Mouse (Mus musculus): ENCODE data around the gene Exoc2. TPM values are rescaled to one million over a fixed set of nuclear protein-coding genes. Genes with fewer than 3 reads are reported as not detected.

Exoc2 gene
- polyA plus RNA-seq, 1 experiment from 2014 or later, result 58.6 TPM

DNA sequence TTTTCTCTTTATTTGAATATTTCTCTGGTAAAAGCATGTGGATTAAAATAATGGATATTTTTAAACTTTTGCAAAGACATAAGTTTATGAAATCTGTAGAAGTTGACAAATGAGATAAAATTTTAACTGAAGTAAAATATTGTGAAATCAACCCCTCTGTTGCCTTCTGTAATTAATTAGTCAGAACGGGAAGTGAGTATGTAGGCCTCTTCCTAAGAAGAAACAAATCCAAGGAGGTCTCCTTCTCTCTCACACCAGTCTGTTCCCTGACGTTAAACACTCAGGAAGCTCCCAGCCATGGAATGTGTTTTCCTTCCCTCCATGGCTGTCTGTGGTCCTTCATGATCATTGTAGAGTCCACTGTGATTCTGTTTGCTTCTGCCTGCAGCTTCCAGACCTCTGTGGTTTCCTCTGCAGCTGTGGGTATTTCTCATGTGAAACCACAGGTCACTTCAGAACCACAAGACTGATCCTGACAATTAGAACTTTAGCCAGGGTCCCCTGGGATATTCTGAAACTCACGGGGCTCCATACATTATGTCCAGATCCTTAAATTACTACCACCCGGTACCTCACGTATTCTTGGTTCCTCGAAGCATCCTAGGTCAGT lies 20.5 kb upstream of the Exoc2 start:
- ATAC-seq, result no peak
- Histone ChIP-seq H3K4me1 (ENCODE audit: control insufficient read depth, insufficient read depth, low read length) (no peaks in the 10 kb centered on the region), H3K9me3 (replicated peaks; ENCODE audit: control insufficient read depth, low read length, poor library complexity, severe bottlenecking) (no peaks in the 10 kb centered on the region), H3K4me3 (ENCODE audit: low read depth, low read length) (no peak overlapping the region), H3K27me3 (ENCODE audit: control insufficient read depth, insufficient read depth, low read depth, low read length) (no peaks in the 10 kb centered on the region), H3K9ac (ENCODE audit: low read depth, low read length) (no peak overlapping the region), H3K27ac (ENCODE audit: low read length) (no peak overlapping the region), H3K4me2 (ENCODE audit: low read length) (no peak overlapping the region), H3K36me3 (ENCODE audit: control insufficient read depth, insufficient read depth, low read length) (no peaks in the 10 kb centered on the region)
- WGBS, result 83% methylated on average over 6 of the region's 6 CpGs

DNA sequence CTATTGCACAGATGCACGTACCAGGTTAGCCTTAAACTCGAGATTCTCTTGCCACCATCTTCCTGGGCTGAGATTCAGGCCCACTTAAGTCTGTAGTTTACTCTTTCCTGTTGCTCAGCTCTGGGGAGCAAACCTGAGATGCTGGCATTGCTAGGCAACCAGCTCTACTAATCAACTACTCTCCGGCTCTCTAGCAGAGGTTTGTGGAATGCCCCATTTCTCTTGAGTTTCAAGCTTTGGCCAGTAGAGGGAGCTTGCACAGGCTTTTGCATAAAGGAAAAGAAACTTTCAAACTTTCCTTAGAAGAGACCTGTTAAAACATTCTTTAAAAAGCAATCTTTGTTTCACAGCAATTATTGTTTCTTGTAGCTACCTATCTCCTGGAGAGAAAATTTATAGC lies 19.9 kb upstream of the Exoc2 start:
- Histone ChIP-seq H3K9me3 (replicated peaks; ENCODE audit: control insufficient read depth, low read length, poor library complexity, severe bottlenecking) (no peaks in the 10 kb centered on the region), H3K27ac (ENCODE audit: low read length) (no peak overlapping the region), H3K4me1 (ENCODE audit: control insufficient read depth, insufficient read depth, low read length) (no peaks in the 10 kb centered on the region), H3K4me3 (ENCODE audit: low read depth, low read length) (no peak overlapping the region), H3K36me3 (ENCODE audit: control insufficient read depth, insufficient read depth, low read length) (no peaks in the 10 kb centered on the region), H3K9ac (ENCODE audit: low read depth, low read length) (no peak overlapping the region), H3K27me3 (ENCODE audit: control insufficient read depth, insufficient read depth, low read depth, low read length) (no peaks in the 10 kb centered on the region), H3K4me2 (ENCODE audit: low read length) (no peak overlapping the region)
- WGBS, result 27% methylated on average over 3 of the region's 3 CpGs
- ATAC-seq, result peak; percentile 94

DNA sequence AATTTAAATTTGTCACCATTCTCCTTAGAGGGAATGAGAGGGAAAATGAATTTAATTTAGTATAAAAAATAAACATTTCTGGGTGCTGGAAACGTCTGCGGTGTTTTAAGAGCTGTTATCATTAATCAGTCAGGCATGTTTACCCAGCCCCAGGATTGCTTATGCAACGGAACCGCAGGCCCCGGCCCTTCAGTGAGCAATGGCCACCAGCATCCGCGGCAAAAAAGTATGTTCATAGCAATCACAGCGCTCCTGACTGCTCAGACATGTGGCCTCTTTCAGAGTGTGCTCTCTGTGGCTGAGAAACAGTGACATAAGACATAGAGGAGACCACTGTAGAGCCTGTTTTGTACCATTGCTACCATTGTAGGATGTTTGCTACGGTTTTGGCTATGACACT lies 16.3 kb upstream of the Exoc2 start:
- H3K4me3 ChIP-seq (ENCODE audit: low read depth, low read length), result no peak overlapping the region
- 88% methylated on average over 9 of the region's 9 CpGs for WGBS
- no peaks in the 10 kb centered on the region; the same call in 1 of the 2 replicates for H3K27me3 ChIP-seq (ENCODE audit: control insufficient read depth, insufficient read depth, low read depth, low read length)
- no peak overlapping the region for H3K4me2 ChIP-seq (ENCODE audit: low read length)
- no peak for ATAC-seq
- H3K9me3 ChIP-seq (replicated peaks; ENCODE audit: control insufficient read depth, low read length, poor library complexity, severe bottlenecking), result no peaks in the 10 kb centered on the region
- H3K4me1 ChIP-seq (ENCODE audit: control insufficient read depth, insufficient read depth, low read length), result peaks cover 7% of the 10 kb centered on the region
- no peak overlapping the region for H3K27ac ChIP-seq (ENCODE audit: low read length)
- H3K9ac ChIP-seq (ENCODE audit: low read depth, low read length), result no peak overlapping the region
- H3K36me3 ChIP-seq (ENCODE audit: control insufficient read depth, insufficient read depth, low read length), result no peaks in the 10 kb centered on the region

DNA sequence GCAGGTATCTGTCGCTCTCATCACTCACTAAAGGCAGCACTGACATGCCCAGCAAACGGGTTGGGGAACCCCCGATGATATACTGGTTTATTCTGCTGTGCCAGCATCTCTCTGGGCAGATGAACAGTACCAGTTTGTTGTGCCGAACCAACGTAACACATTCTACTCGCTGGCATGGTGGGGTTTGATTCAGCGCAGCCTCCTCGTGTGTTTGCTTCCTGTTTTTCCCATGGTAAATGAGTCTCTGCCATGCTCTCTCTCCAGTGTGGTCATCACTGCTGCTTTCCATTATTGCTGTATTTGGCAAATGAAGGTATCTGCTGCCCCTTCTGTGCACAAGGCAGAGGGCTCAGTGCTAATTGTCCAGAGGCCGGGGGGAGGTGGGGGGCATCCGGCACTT lies 15.8 kb upstream of the Exoc2 start:
- Histone ChIP-seq H3K9me3 (replicated peaks; ENCODE audit: control insufficient read depth, low read length, poor library complexity, severe bottlenecking) (no peaks in the 10 kb centered on the region), H3K4me3 (ENCODE audit: low read depth, low read length) (no peak overlapping the region), H3K36me3 (ENCODE audit: control insufficient read depth, insufficient read depth, low read length) (no peaks in the 10 kb centered on the region), H3K27ac (ENCODE audit: low read length) (no peak overlapping the region), H3K4me2 (ENCODE audit: low read length) (no peak overlapping the region), H3K27me3 (ENCODE audit: control insufficient read depth, insufficient read depth, low read depth, low read length) (no peaks in the 10 kb centered on the region; the same call in 1 of the 2 replicates), H3K4me1 (ENCODE audit: control insufficient read depth, insufficient read depth, low read length) (peaks cover 9% of the 10 kb centered on the region), H3K9ac (ENCODE audit: low read depth, low read length) (no peak overlapping the region)
- 90% methylated on average over 10 of the region's 10 CpGs for WGBS
- no peak for ATAC-seq

DNA sequence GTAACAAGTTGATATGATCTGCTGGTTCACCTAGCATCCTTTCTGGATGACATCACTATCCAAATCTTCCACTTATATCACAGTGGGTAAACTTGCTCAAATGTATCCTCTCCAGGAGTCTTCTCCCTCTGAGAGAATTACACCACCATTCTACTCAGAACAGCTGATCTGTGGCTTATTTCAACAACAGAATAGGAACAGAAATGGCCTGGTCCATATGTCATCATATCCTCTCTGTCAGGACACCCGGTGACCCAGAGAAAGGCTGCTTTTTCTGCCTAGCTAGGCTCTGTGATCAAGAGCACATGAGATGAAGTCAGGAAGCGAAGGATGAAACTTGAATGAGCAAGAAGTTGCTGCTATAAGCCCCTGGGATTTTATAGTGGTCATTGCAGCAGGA lies 13.8 kb upstream of the Exoc2 start:
- Histone ChIP-seq H3K9ac (ENCODE audit: low read depth, low read length) (no peak overlapping the region), H3K36me3 (ENCODE audit: control insufficient read depth, insufficient read depth, low read length) (no peaks in the 10 kb centered on the region), H3K27me3 (ENCODE audit: control insufficient read depth, insufficient read depth, low read depth, low read length) (no peaks in the 10 kb centered on the region; the same call in 1 of the 2 replicates), H3K4me3 (ENCODE audit: low read depth, low read length) (no peak overlapping the region), H3K4me2 (ENCODE audit: low read length) (no peak overlapping the region), H3K9me3 (replicated peaks; ENCODE audit: control insufficient read depth, low read length, poor library complexity, severe bottlenecking) (no peaks in the 10 kb centered on the region), H3K4me1 (ENCODE audit: control insufficient read depth, insufficient read depth, low read length) (peaks cover 9% of the 10 kb centered on the region), H3K27ac (ENCODE audit: low read length) (no peak overlapping the region)
- 97% methylated on average over 2 of the region's 2 CpGs for WGBS
- ATAC-seq, result no peak

DNA sequence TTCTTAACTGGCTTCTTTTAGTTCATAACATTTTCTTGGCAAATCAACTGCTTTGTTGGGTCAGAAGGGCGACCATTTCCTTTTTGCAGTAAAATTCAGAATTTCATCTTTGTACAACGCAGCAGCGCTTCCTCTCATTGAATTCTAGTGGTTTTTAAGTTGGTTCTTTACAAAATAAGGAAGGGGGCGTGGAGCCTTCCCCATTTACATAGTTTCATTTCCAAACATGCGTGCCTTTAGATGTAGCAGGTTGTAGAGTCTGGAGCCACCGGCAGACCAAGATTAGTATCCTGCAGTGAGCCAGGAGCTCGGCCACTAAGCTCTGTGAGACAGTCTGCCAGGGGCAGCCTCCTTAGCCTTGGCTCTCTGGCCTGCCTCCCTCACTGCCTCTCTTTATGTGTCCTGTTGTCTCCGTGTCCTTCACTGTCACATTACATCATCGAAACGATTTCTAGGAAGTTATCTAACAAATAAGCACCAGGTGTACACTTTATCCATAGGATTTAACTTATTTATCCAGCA lies 13.1 kb upstream of the Exoc2 start:
- 68% methylated on average over 10 of the region's 10 CpGs for WGBS
- Histone ChIP-seq H3K27ac (ENCODE audit: low read length) (no peak overlapping the region), H3K4me2 (ENCODE audit: low read length) (no peak overlapping the region), H3K4me1 (ENCODE audit: control insufficient read depth, insufficient read depth, low read length) (peaks cover 9% of the 10 kb centered on the region), H3K4me3 (ENCODE audit: low read depth, low read length) (no peak overlapping the region), H3K27me3 (ENCODE audit: control insufficient read depth, insufficient read depth, low read depth, low read length) (no peaks in the 10 kb centered on the region; the same call in 1 of the 2 replicates), H3K9me3 (replicated peaks; ENCODE audit: control insufficient read depth, low read length, poor library complexity, severe bottlenecking) (no peaks in the 10 kb centered on the region), H3K36me3 (ENCODE audit: control insufficient read depth, insufficient read depth, low read length) (no peaks in the 10 kb centered on the region), H3K9ac (ENCODE audit: low read depth, low read length) (no peak overlapping the region)
- no peak for ATAC-seq

DNA sequence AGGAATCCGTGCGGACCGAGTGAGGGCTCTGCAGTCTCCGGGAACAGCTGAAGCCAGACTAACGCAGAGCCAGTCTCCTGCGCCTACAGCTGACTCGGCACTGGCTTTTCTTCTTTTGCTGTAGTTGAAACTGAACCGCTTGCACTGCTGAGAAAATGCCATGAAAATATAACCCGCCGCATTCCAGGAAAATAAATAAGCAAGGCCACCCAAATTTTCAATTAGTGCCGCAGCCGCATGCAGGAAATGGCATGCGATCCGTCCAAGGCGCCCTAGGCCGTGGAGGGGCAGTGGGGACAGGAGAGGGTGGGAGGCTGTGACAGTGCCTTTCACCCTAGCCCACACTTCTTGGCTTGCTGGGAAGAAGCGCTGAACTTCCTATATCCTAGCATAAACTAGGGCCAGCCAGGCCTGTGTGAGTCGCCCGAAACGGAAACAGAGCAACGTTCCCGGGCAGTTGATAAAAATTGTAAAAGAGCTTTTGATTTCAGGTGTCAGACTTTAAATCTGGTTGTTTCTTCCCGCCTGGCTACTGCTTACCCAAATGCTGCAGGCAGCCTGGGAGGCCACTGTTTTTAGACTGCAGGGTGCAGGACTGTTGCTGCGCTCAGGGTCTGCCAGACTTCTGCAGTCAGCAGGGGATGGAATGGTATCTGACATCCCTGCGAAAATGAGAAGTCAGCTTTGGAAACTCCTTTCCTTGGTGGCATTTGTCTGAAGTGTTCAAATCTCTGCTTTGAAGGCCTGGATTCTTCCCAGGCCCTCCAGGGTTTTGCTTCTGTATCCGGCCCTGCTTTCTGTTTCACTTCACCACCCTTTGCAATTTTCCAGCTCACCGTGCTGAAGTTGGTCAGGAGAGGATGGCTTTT lies 11.9 kb upstream of the Exoc2 start:
- Histone ChIP-seq H3K9me3 (replicated peaks; ENCODE audit: control insufficient read depth, low read length, poor library complexity, severe bottlenecking) (no peaks in the 10 kb centered on the region), H3K4me1 (ENCODE audit: control insufficient read depth, insufficient read depth, low read length) (peaks cover 9% of the 10 kb centered on the region), H3K9ac (ENCODE audit: low read depth, low read length) (peak overlapping the region; percentile 59; the same call in 1 of the 2 replicates), H3K36me3 (ENCODE audit: control insufficient read depth, insufficient read depth, low read length) (no peaks in the 10 kb centered on the region), H3K27me3 (ENCODE audit: control insufficient read depth, insufficient read depth, low read depth, low read length) (no peaks in the 10 kb centered on the region; the same call in 1 of the 2 replicates), H3K4me2 (ENCODE audit: low read length) (peak overlapping the region; percentile 64), H3K27ac (ENCODE audit: low read length) (peak overlapping the region; percentile 52), H3K4me3 (ENCODE audit: low read depth, low read length) (peak overlapping the region; percentile 36)
- peak; percentile 91 for ATAC-seq
- WGBS, result 17% methylated on average over 27 of the region's 27 CpGs

DNA sequence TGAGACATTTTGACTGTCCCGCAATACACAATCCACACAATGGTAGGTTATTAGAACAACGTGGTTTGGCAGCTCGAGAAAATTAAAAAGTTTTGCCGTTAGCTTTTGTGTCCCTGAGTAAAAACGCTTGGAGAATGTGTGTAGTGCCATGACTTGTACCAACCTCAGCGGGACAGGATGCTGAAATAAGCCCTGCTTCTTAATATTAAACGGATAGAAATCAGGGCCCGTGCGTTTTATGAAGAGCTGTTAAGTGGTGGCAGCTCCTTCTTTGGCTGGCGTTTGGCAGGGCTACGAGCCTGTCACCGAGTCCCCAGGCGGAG lies 11.3 kb upstream of the Exoc2 start:
- 15% methylated on average over 13 of the region's 13 CpGs for WGBS
- H3K9ac ChIP-seq (ENCODE audit: low read depth, low read length), result peak overlapping the region; percentile 59; the same call in 1 of the 2 replicates
- ATAC-seq, result no peak; the same call in 1 of the 2 replicates
- H3K36me3 ChIP-seq (ENCODE audit: control insufficient read depth, insufficient read depth, low read length), result no peaks in the 10 kb centered on the region
- peak overlapping the region; percentile 52; the same call in 1 of the 2 replicates for H3K27ac ChIP-seq (ENCODE audit: low read length)
- H3K4me1 ChIP-seq (ENCODE audit: control insufficient read depth, insufficient read depth, low read length), result peaks cover 9% of the 10 kb centered on the region
- H3K9me3 ChIP-seq (replicated peaks; ENCODE audit: control insufficient read depth, low read length, poor library complexity, severe bottlenecking), result no peaks in the 10 kb centered on the region
- no peaks in the 10 kb centered on the region; the same call in 1 of the 2 replicates for H3K27me3 ChIP-seq (ENCODE audit: control insufficient read depth, insufficient read depth, low read depth, low read length)
- peak overlapping the region; percentile 64 for H3K4me2 ChIP-seq (ENCODE audit: low read length)
- H3K4me3 ChIP-seq (ENCODE audit: low read depth, low read length), result peak overlapping the region; percentile 36

DNA sequence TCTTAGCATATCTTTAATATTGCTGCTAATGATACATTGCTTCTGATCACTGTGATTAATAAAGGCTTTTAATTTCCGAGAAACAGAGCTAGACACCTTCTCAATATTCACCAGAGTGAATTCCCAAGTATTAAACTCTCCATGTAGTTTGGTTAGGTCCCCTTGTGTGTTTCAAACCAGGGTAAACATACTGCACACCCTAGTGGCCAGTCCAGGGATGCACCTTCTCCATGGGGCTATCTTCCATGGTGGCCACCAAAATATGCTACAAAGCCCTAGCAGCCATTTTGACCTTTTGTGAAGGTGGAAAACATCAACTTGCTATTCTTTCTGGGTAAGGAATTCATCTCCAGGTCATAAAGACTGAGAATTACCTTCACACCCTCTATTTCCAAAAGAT lies 7.8 kb upstream of the Exoc2 start:
- ATAC-seq, result no peak
- 74% methylated on average over 1 of the region's 1 CpGs for WGBS
- H3K4me2 ChIP-seq (ENCODE audit: low read length), result no peak overlapping the region
- H3K4me3 ChIP-seq (ENCODE audit: low read depth, low read length), result no peak overlapping the region
- peaks cover 9% of the 10 kb centered on the region for H3K4me1 ChIP-seq (ENCODE audit: control insufficient read depth, insufficient read depth, low read length)
- no peaks in the 10 kb centered on the region for H3K9me3 ChIP-seq (replicated peaks; ENCODE audit: control insufficient read depth, low read length, poor library complexity, severe bottlenecking)
- no peaks in the 10 kb centered on the region for H3K27me3 ChIP-seq (ENCODE audit: control insufficient read depth, insufficient read depth, low read depth, low read length)
- H3K27ac ChIP-seq (ENCODE audit: low read length), result no peak overlapping the region
- no peak overlapping the region for H3K9ac ChIP-seq (ENCODE audit: low read depth, low read length)
- H3K36me3 ChIP-seq (ENCODE audit: control insufficient read depth, insufficient read depth, low read length), result no peaks in the 10 kb centered on the region

Data from midbrain, embryonic 16.5 days (tissue).